Mouse (Mus musculus): ENCODE results near the gene Apod. TPM values are rescaled to one million over a fixed set of nuclear protein-coding genes. Genes with fewer than 3 reads are reported as not detected.

The Apod gene
- polyA plus RNA-seq, 1 experiment from 2014 or later = 0.82 TPM

GRCm38 (mm10) chr16:31278581-31278980, 36.0 kb downstream of the Apod start:
- peaks cover 1% of the 10 kb centered on the region for H3K4me1 ChIP-seq (ENCODE audit: control insufficient read depth, insufficient read depth, low read length)
- H3K36me3 ChIP-seq (ENCODE audit: control insufficient read depth, insufficient read depth, low read length) = no peaks in the 10 kb centered on the region
- H3K4me3 ChIP-seq (ENCODE audit: low read length) = no peak overlapping the region
- no peaks in the 10 kb centered on the region for H3K27me3 ChIP-seq (replicated peaks; ENCODE audit: control insufficient read depth, insufficient read depth, low read length)
- no peak overlapping the region for H3K4me2 ChIP-seq (ENCODE audit: low read depth, low read length)
- H3K9me3 ChIP-seq (ENCODE audit: control insufficient read depth, low read length) = no peaks in the 10 kb centered on the region
- H3K9ac ChIP-seq (ENCODE audit: low read depth, low read length) = no peak overlapping the region
- ATAC-seq = no peak
- H3K27ac ChIP-seq (ENCODE audit: low read length) = no peak overlapping the region
- 72% methylated on average over 6 of the region's 6 CpGs for WGBS

GRCm38 (mm10) chr16:31278081-31278480, 36.5 kb downstream of the Apod start:
- H3K9ac ChIP-seq (ENCODE audit: low read depth, low read length) = no peak overlapping the region
- H3K36me3 ChIP-seq (ENCODE audit: control insufficient read depth, insufficient read depth, low read length) = no peaks in the 10 kb centered on the region
- no peak overlapping the region for H3K27ac ChIP-seq (ENCODE audit: low read length)
- H3K4me2 ChIP-seq (ENCODE audit: low read depth, low read length) = no peak overlapping the region
- no peaks in the 10 kb centered on the region for H3K27me3 ChIP-seq (replicated peaks; ENCODE audit: control insufficient read depth, insufficient read depth, low read length)
- ATAC-seq = no peak
- 61% methylated on average over 2 of the region's 2 CpGs for WGBS
- H3K4me1 ChIP-seq (ENCODE audit: control insufficient read depth, insufficient read depth, low read length) = peaks cover 6% of the 10 kb centered on the region
- H3K9me3 ChIP-seq (ENCODE audit: control insufficient read depth, low read length) = no peaks in the 10 kb centered on the region
- no peak overlapping the region for H3K4me3 ChIP-seq (ENCODE audit: low read length)

- Histone ChIP-seq H3K4me2 (ENCODE audit: low read depth, low read length) (no peak overlapping the region), H3K9ac (ENCODE audit: low read depth, low read length) (no peak overlapping the region), H3K9me3 (ENCODE audit: control insufficient read depth, low read length) (no peaks in the 10 kb centered on the region), H3K36me3 (ENCODE audit: control insufficient read depth, insufficient read depth, low read length) (no peaks in the 10 kb centered on the region), H3K4me3 (ENCODE audit: low read length) (no peak overlapping the region), H3K4me1 (ENCODE audit: control insufficient read depth, insufficient read depth, low read length) (peaks cover 16% of the 10 kb centered on the region), H3K27me3 (replicated peaks; ENCODE audit: control insufficient read depth, insufficient read depth, low read length) (no peaks in the 10 kb centered on the region), H3K27ac (ENCODE audit: low read length) (peak overlapping the region; percentile 60)
- no peak for ATAC-seq
- 66% methylated on average over 7 of the region's 7 CpGs for WGBS
Observed at GRCm38 (mm10) chr16:31276962-31277361, 37.6 kb downstream of the Apod start.

- H3K4me2 ChIP-seq (ENCODE audit: low read depth, low read length) = no peak overlapping the region
Observed at GRCm38 (mm10) chr16:31276539-31276938, 38.1 kb downstream of the Apod start.

GRCm38 (mm10) chr16:31274674-31275460, 39.7 kb downstream of the Apod start, which contains the start of gene Ppp1r2:
Gene Ppp1r2, minus strand, starts transcription at chr16:31275277.
- H3K27ac ChIP-seq (ENCODE audit: low read length) = peak within 1 kb of the TSS; percentile 89
- H3K9me3 ChIP-seq (ENCODE audit: control insufficient read depth, low read length) = no peaks in the 10 kb centered on the region
- H3K9ac ChIP-seq (ENCODE audit: low read depth, low read length) = peak within 1 kb of the TSS; percentile 96
- under 1% methylated on average over 69 of the region's 83 CpGs for WGBS
- peak; percentile 96 for ATAC-seq
- no peaks in the 10 kb centered on the region for H3K36me3 ChIP-seq (ENCODE audit: control insufficient read depth, insufficient read depth, low read length)
- peak within 1 kb of the TSS; percentile 87 for H3K4me3 ChIP-seq (ENCODE audit: low read length)
- H3K4me2 ChIP-seq (ENCODE audit: low read depth, low read length) = peak within 1 kb of the TSS; percentile 56
- peaks cover 22% of the 10 kb centered on the region for H3K4me1 ChIP-seq (ENCODE audit: control insufficient read depth, insufficient read depth, low read length)
- H3K27me3 ChIP-seq (replicated peaks; ENCODE audit: control insufficient read depth, insufficient read depth, low read length) = no peaks in the 10 kb centered on the region

More at GRCm38 (mm10) chr16:31276539-31276938, 38.1 kb downstream of the Apod start:
- 53% methylated on average over 7 of the region's 7 CpGs for WGBS
- no peaks in the 10 kb centered on the region for H3K36me3 ChIP-seq (ENCODE audit: control insufficient read depth, insufficient read depth, low read length)
- no peaks in the 10 kb centered on the region for H3K27me3 ChIP-seq (replicated peaks; ENCODE audit: control insufficient read depth, insufficient read depth, low read length)
- no peaks in the 10 kb centered on the region for H3K9me3 ChIP-seq (ENCODE audit: control insufficient read depth, low read length)
- H3K4me3 ChIP-seq (ENCODE audit: low read length) = no peak overlapping the region
- H3K27ac ChIP-seq (ENCODE audit: low read length) = peak overlapping the region; percentile 60
- H3K4me1 ChIP-seq (ENCODE audit: control insufficient read depth, insufficient read depth, low read length) = peaks cover 18% of the 10 kb centered on the region
- ATAC-seq = no peak
- no peak overlapping the region for H3K9ac ChIP-seq (ENCODE audit: low read depth, low read length)

- Histone ChIP-seq H3K4me2 (ENCODE audit: low read depth, low read length) (peak overlapping the region; percentile 56), H3K27me3 (replicated peaks; ENCODE audit: control insufficient read depth, insufficient read depth, low read length) (no peaks in the 10 kb centered on the region), H3K4me3 (ENCODE audit: low read length) (peak overlapping the region; percentile 87), H3K9ac (ENCODE audit: low read depth, low read length) (peak overlapping the region; percentile 96), H3K9me3 (ENCODE audit: control insufficient read depth, low read length) (no peaks in the 10 kb centered on the region), H3K27ac (ENCODE audit: low read length) (peak overlapping the region; percentile 89), H3K36me3 (ENCODE audit: control insufficient read depth, insufficient read depth, low read length) (no peaks in the 10 kb centered on the region), H3K4me1 (ENCODE audit: control insufficient read depth, insufficient read depth, low read length) (peaks cover 22% of the 10 kb centered on the region)
- ATAC-seq = no peak
- WGBS = 2% methylated on average over 6 of the region's 6 CpGs
Observed at GRCm38 (mm10) chr16:31274084-31274483, 40.5 kb downstream of the Apod start.

- Histone ChIP-seq H3K4me3 (ENCODE audit: low read length) (no peak overlapping the region), H3K27me3 (replicated peaks; ENCODE audit: control insufficient read depth, insufficient read depth, low read length) (no peaks in the 10 kb centered on the region), H3K9ac (ENCODE audit: low read depth, low read length) (no peak overlapping the region), H3K36me3 (ENCODE audit: control insufficient read depth, insufficient read depth, low read length) (no peaks in the 10 kb centered on the region), H3K27ac (ENCODE audit: low read length) (no peak overlapping the region), H3K4me1 (ENCODE audit: control insufficient read depth, insufficient read depth, low read length) (0 out of 2 replicates have a peak, but pooled peaks cover 6% of the 10 kb centered on the region), H3K4me2 (ENCODE audit: low read depth, low read length) (no peak overlapping the region), H3K9me3 (ENCODE audit: control insufficient read depth, low read length) (no peaks in the 10 kb centered on the region)
- WGBS = 97% methylated on average over 2 of the region's 2 CpGs
- no peak for ATAC-seq
Observed at GRCm38 (mm10) chr16:31266692-31267091, 47.9 kb downstream of the Apod start.

- WGBS = 89% methylated on average over 2 of the region's 2 CpGs
- ATAC-seq = no peak
- H3K36me3 ChIP-seq (ENCODE audit: control insufficient read depth, insufficient read depth, low read length) = peaks cover 5% of the 10 kb centered on the region; the same call in 1 of the 2 replicates
- H3K27ac ChIP-seq (ENCODE audit: low read length) = no peak overlapping the region
- H3K4me1 ChIP-seq (ENCODE audit: control insufficient read depth, insufficient read depth, low read length) = no peaks in the 10 kb centered on the region
- H3K9ac ChIP-seq (ENCODE audit: low read depth, low read length) = no peak overlapping the region
- H3K27me3 ChIP-seq (replicated peaks; ENCODE audit: control insufficient read depth, insufficient read depth, low read length) = no peaks in the 10 kb centered on the region
- H3K9me3 ChIP-seq (ENCODE audit: control insufficient read depth, low read length) = no peaks in the 10 kb centered on the region
- no peak overlapping the region for H3K4me3 ChIP-seq (ENCODE audit: low read length)
- no peak overlapping the region for H3K4me2 ChIP-seq (ENCODE audit: low read depth, low read length)
Observed at GRCm38 (mm10) chr16:31256151-31256550, 58.5 kb downstream of the Apod start.

- 83% methylated on average over 3 of the region's 3 CpGs for WGBS
- H3K4me2 ChIP-seq (ENCODE audit: low read depth, low read length) = no peak overlapping the region
- no peak overlapping the region for H3K9ac ChIP-seq (ENCODE audit: low read depth, low read length)
- no peaks in the 10 kb centered on the region for H3K9me3 ChIP-seq (ENCODE audit: control insufficient read depth, low read length)
- H3K27ac ChIP-seq (ENCODE audit: low read length) = no peak overlapping the region
- H3K27me3 ChIP-seq (replicated peaks; ENCODE audit: control insufficient read depth, insufficient read depth, low read length) = no peaks in the 10 kb centered on the region
- peaks cover 5% of the 10 kb centered on the region; the same call in 1 of the 2 replicates for H3K36me3 ChIP-seq (ENCODE audit: control insufficient read depth, insufficient read depth, low read length)
- H3K4me3 ChIP-seq (ENCODE audit: low read length) = no peak overlapping the region
- ATAC-seq = no peak
- no peaks in the 10 kb centered on the region for H3K4me1 ChIP-seq (ENCODE audit: control insufficient read depth, insufficient read depth, low read length)
Observed at GRCm38 (mm10) chr16:31255685-31256084, 58.9 kb downstream of the Apod start.
